Mouse (Mus musculus) kidney, embryonic 14.5 days (tissue): ENCODE results near the gene Xylt1. TPM values are rescaled to one million over a fixed set of nuclear protein-coding genes. Genes with fewer than 3 reads are reported as not detected.

Experiments
- ATAC-seq: fragments of 200-750 bp; cut with Nextera tagmentation; 2 replicates; pipeline ENCODE4 v1.8.0; 2017; ENCODE audit warnings: moderate number of reproducible peaks, mild to moderate bottlenecking, moderate TSS enrichment, moderate library complexity; ENCODE audit not compliant: low FRiP score, low TSS enrichment
- H3K27ac ChIP-seq: fragments of 300-500 bp; sonication (generic); 2 replicates; pipeline ENCODE4 v1.5.1; 2014; ENCODE audit warnings: low read depth, mild to moderate bottlenecking, low read length, moderate library complexity, mixed read lengths
- H3K27me3 ChIP-seq: fragments of 300-500 bp; sonication (generic); 2 replicates; pipeline ENCODE4 v1.6.1; 2014; ENCODE audit warnings: mild to moderate bottlenecking, low read length; ENCODE audit not compliant: control insufficient read depth, insufficient read depth
- H3K36me3 ChIP-seq: fragments of 300-500 bp; sonication (generic); 2 replicates; pipeline ENCODE4 v1.6.1; 2014; ENCODE audit warnings: low read length, mixed read lengths; ENCODE audit not compliant: control insufficient read depth, insufficient read depth
- H3K4me1 ChIP-seq: fragments of 300-500 bp; sonication (generic); 2 replicates; pipeline ENCODE4 v1.6.1; 2014; ENCODE audit warnings: low read length, mixed read lengths; ENCODE audit not compliant: control insufficient read depth, insufficient read depth
- H3K4me2 ChIP-seq: fragments of 300-500 bp; sonication (generic); replicated peaks from 2 replicates; pipeline ENCODE4 v1.6.1; 2014; ENCODE audit warnings: low read depth, mild to moderate bottlenecking, low read length
- H3K4me3 ChIP-seq: fragments of 300-500 bp; sonication (generic); 2 replicates; pipeline ENCODE4 v1.5.1; 2014; ENCODE audit warnings: mild to moderate bottlenecking, low read length
- H3K9ac ChIP-seq: fragments of 300-500 bp; sonication (generic); 2 replicates; pipeline ENCODE4 v1.6.1; 2014; ENCODE audit warnings: low read depth, mild to moderate bottlenecking, low read length, moderate library complexity
- H3K9me3 ChIP-seq: fragments of 300-500 bp; sonication (generic); 2 replicates; pipeline ENCODE4 v1.6.1; 2016; ENCODE audit warnings: low read length; ENCODE audit not compliant: control insufficient read depth
- WGBS: fragments of 180-500 bp; shearing (Covaris S2); extraction: QIAGEN DNeasy Blood & Tissue Kit; methylation state at CpG from one replicate; pipeline ENCODE4 v1.1.7; 2014; 5-methylcytosine and 5-hydroxymethylcytosine counted together
- polyA plus RNA-seq: library from polyadenylated mRNA; unstranded; fragments of >200 nt; fragmentation: Nextera tagmentation; extraction: Ambion mirVana; gene quantifications from 2 replicates; pipeline ENCODE4 v1.2.1, GENCODE M21; 2014

Xylt1 gene
- polyA plus RNA-seq, 1 experiment from 2014 or later, result 4.6 TPM

- Histone ChIP-seq H3K9me3 (no peaks in the 10 kb centered on the region), H3K27ac (no peak overlapping the region), H3K4me2 (no peak overlapping the region), H3K9ac (no peak overlapping the region), H3K27me3 (no peaks in the 10 kb centered on the region), H3K36me3 (no peaks in the 10 kb centered on the region), H3K4me3 (no peak overlapping the region), H3K4me1 (no peaks in the 10 kb centered on the region)
- ATAC-seq, result no peak
- 82% methylated on average over 4 of the region's 4 CpGs for WGBS
These were observed 314.8 kb downstream of the Xylt1 start for GRCm38 (mm10) chr7:117695612-117696011.

GRCm38 (mm10) chr7:117697681-117698080 lies 316.9 kb downstream of the Xylt1 start:
- H3K4me2 ChIP-seq, result no peak overlapping the region
- H3K9ac ChIP-seq, result no peak overlapping the region
- H3K9me3 ChIP-seq, result no peaks in the 10 kb centered on the region
- WGBS, result 94% methylated on average over 4 of the region's 4 CpGs
- H3K27ac ChIP-seq, result no peak overlapping the region
- no peak for ATAC-seq
- no peak overlapping the region for H3K4me3 ChIP-seq
- no peaks in the 10 kb centered on the region for H3K4me1 ChIP-seq
- no peaks in the 10 kb centered on the region for H3K27me3 ChIP-seq
- no peaks in the 10 kb centered on the region for H3K36me3 ChIP-seq

- no peaks in the 10 kb centered on the region for H3K4me1 ChIP-seq
- no peaks in the 10 kb centered on the region for H3K9me3 ChIP-seq
- ATAC-seq, result no peak
- no peak overlapping the region for H3K27ac ChIP-seq
- H3K27me3 ChIP-seq, result no peaks in the 10 kb centered on the region
- H3K4me2 ChIP-seq, result no peak overlapping the region
- no peak overlapping the region for H3K4me3 ChIP-seq
- WGBS, result 92% methylated on average over 1 of the region's 1 CpGs
- no peaks in the 10 kb centered on the region for H3K36me3 ChIP-seq
- H3K9ac ChIP-seq, result no peak overlapping the region
These were observed 317.9 kb downstream of the Xylt1 start for GRCm38 (mm10) chr7:117698551-117699114.

- H3K4me3 ChIP-seq, result no peak overlapping the region
- no peaks in the 10 kb centered on the region for H3K4me1 ChIP-seq
- H3K4me2 ChIP-seq, result no peak overlapping the region
- no peak for ATAC-seq
- no peaks in the 10 kb centered on the region for H3K9me3 ChIP-seq
- H3K27me3 ChIP-seq, result no peaks in the 10 kb centered on the region
- no peak overlapping the region for H3K27ac ChIP-seq
- no peaks in the 10 kb centered on the region for H3K36me3 ChIP-seq
- no peak overlapping the region for H3K9ac ChIP-seq
- WGBS, result 62% methylated on average over 4 of the region's 4 CpGs
These were observed 318.7 kb downstream of the Xylt1 start for GRCm38 (mm10) chr7:117699343-117699985.

- no peak overlapping the region for H3K4me2 ChIP-seq
- H3K9ac ChIP-seq, result no peak overlapping the region
- no peaks in the 10 kb centered on the region for H3K4me1 ChIP-seq
- H3K27me3 ChIP-seq, result no peaks in the 10 kb centered on the region
- no peak overlapping the region for H3K4me3 ChIP-seq
- no peaks in the 10 kb centered on the region for H3K9me3 ChIP-seq
- ATAC-seq, result no peak
- whole genome bisulfite sequencing, result 79% methylated on average over 6 of the region's 6 CpGs
- no peaks in the 10 kb centered on the region for H3K36me3 ChIP-seq
- H3K27ac ChIP-seq, result no peak overlapping the region
These were observed 319.3 kb downstream of the Xylt1 start for GRCm38 (mm10) chr7:117700066-117700465.

- no peak overlapping the region for H3K9ac ChIP-seq
- no peaks in the 10 kb centered on the region for H3K36me3 ChIP-seq
- no peaks in the 10 kb centered on the region for H3K27me3 ChIP-seq
- ATAC-seq, result no peak
- H3K9me3 ChIP-seq, result no peaks in the 10 kb centered on the region
- H3K4me1 ChIP-seq, result no peaks in the 10 kb centered on the region
- H3K4me2 ChIP-seq, result no peak overlapping the region
- WGBS, result 53% methylated on average over 10 of the region's 10 CpGs
- no peak overlapping the region for H3K4me3 ChIP-seq
- no peak overlapping the region for H3K27ac ChIP-seq
These were observed 329.3 kb downstream of the Xylt1 start for GRCm38 (mm10) chr7:117709901-117710607.

GRCm38 (mm10) chr7:117716876-117717408 lies 336.2 kb downstream of the Xylt1 start:
- WGBS, result 88% methylated on average over 5 of the region's 5 CpGs

GRCm38 (mm10) chr7:117720426-117720825 lies 339.6 kb downstream of the Xylt1 start:
- Histone ChIP-seq H3K27ac (no peak overlapping the region), H3K36me3 (no peaks in the 10 kb centered on the region), H3K27me3 (no peaks in the 10 kb centered on the region), H3K4me3 (no peak overlapping the region), H3K9ac (no peak overlapping the region), H3K4me2 (no peak overlapping the region), H3K9me3 (0 out of 2 replicates have a peak, but pooled peaks cover 2% of the 10 kb centered on the region), H3K4me1 (no peaks in the 10 kb centered on the region)
- ATAC-seq, result no peak
- 36% methylated on average over 6 of the region's 6 CpGs for WGBS

More at GRCm38 (mm10) chr7:117716876-117717408, 336.2 kb downstream of the Xylt1 start:
- Histone ChIP-seq H3K9ac (no peak overlapping the region), H3K4me2 (no peak overlapping the region), H3K27ac (no peak overlapping the region), H3K4me3 (no peak overlapping the region), H3K4me1 (no peaks in the 10 kb centered on the region), H3K9me3 (no peaks in the 10 kb centered on the region), H3K27me3 (no peaks in the 10 kb centered on the region), H3K36me3 (no peaks in the 10 kb centered on the region)
- no peak for ATAC-seq
